Mouse (Mus musculus) stomach, postnatal 0 days (tissue): ENCODE measurements at regions not wholly inside any gene's neighbourhood (a gene's known extent, or its start where the extent isn't known, plus 50 kb on each side); places are given as distances from the start of the nearest gene placed in this dataset.

Experiments used
- ATAC-seq: fragments of 200-750 bp; cut with Nextera tagmentation; 2 replicates; pipeline ENCODE4 v1.8.0; 2017; ENCODE audit not compliant: low FRiP score, low TSS enrichment
- DNase-seq: peaks from one replicate; pipeline ENCODE4 v3.0.0-alpha.2; 2016; ENCODE audit warnings: low spot score
- H3K27ac ChIP-seq: fragments of 300-500 bp; sonication (generic); replicated peaks from 2 replicates; pipeline ENCODE4 v1.5.1; 2014; ENCODE audit warnings: mild to moderate bottlenecking, control low read depth
- H3K27me3 ChIP-seq: fragments of 300-500 bp; sonication (generic); 2 replicates; pipeline ENCODE4 v1.6.1; 2014; ENCODE audit warnings: low read length; ENCODE audit not compliant: control insufficient read depth, insufficient read depth
- H3K36me3 ChIP-seq: fragments of 300-500 bp; sonication (generic); 2 replicates; pipeline ENCODE4 v1.6.1; 2014; ENCODE audit warnings: low read length, mixed read lengths; ENCODE audit not compliant: control insufficient read depth, insufficient read depth
- H3K4me1 ChIP-seq: fragments of 300-500 bp; sonication (generic); replicated peaks from 2 replicates; pipeline ENCODE4 v1.6.1; 2014; ENCODE audit warnings: antibody characterized with exemption; ENCODE audit not compliant: control insufficient read depth, insufficient read depth
- H3K4me2 ChIP-seq: fragments of 300-500 bp; sonication (generic); replicated peaks from 2 replicates; pipeline ENCODE4 v1.6.1; 2014; ENCODE audit warnings: low read depth, mild to moderate bottlenecking, control low read depth, moderate library complexity
- H3K4me3 ChIP-seq: fragments of 300-500 bp; sonication (generic); 2 replicates; pipeline ENCODE4 v1.5.1; 2014; ENCODE audit warnings: low read depth, low read length, control low read depth
- H3K9ac ChIP-seq: fragments of 300-500 bp; sonication (generic); 2 replicates; pipeline ENCODE4 v1.6.1; 2014; ENCODE audit warnings: mild to moderate bottlenecking, low read length, control low read depth, mixed read lengths
- H3K9me3 ChIP-seq: fragments of 300-500 bp; sonication (generic); 2 replicates; pipeline ENCODE4 v1.6.1; 2016; ENCODE audit warnings: low read length; ENCODE audit not compliant: control insufficient read depth
- CTCF ChIP-seq: IDR thresholded peaks from 2 replicates; pipeline ENCODE4 v1.5.1; 2016; ENCODE audit warnings: antibody characterized with exemption, low read depth, mild to moderate bottlenecking, moderate library complexity
- EP300 ChIP-seq: optimal IDR thresholded peaks from 2 replicates; pipeline ENCODE3; 2016; ENCODE audit warnings: antibody characterized with exemption
- WGBS: fragments of 180-500 bp; shearing (Covaris S2); extraction: QIAGEN DNeasy Blood & Tissue Kit; methylation state at CpG from one replicate; pipeline ENCODE4 v1.1.7; 2014; 5-methylcytosine and 5-hydroxymethylcytosine counted together

DNA sequence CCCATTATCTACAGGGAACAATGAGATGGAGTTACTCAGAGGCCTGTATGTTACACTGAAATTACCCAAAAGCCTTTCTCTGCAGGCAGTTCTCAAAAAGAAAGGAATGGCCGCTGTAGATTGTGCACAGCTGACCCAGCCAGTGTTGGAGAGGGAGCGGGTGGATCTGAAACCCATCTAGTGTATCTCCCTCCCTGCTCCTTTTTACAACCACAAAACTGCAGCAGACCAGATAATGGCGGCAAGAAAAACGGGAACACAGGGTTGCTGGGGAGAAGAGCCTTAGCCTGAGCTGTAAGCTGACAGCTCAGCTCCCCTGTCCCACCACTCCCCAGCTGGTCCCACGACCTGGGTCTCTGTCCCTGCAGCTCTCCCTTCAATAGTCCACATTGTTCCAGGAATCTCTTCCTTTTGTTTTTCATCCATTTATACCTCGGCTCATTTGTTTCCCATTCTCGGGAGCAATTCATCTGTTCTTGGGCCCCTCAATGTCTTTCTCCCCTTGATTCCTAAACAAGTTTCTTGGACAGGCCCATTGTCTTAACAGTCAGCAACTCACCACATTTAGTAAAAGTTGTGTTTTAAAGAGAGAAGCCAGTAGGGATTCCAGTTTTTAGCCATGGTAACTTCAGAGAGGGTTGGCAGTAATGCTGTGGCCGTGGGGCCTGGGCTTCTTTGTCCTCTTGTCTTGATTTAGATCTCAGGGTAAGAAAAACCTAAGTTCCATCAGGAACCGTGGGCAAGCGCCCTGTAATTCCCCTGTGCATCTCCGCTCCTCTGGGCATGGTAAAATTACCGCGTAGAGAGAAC is 67.6 kb upstream of the Fzd7 start:
- WGBS, result 83% methylated on average over 13 of the region's 13 CpGs
- H3K4me3 ChIP-seq, result no peak overlapping the region
- no peak for ATAC-seq

DNA sequence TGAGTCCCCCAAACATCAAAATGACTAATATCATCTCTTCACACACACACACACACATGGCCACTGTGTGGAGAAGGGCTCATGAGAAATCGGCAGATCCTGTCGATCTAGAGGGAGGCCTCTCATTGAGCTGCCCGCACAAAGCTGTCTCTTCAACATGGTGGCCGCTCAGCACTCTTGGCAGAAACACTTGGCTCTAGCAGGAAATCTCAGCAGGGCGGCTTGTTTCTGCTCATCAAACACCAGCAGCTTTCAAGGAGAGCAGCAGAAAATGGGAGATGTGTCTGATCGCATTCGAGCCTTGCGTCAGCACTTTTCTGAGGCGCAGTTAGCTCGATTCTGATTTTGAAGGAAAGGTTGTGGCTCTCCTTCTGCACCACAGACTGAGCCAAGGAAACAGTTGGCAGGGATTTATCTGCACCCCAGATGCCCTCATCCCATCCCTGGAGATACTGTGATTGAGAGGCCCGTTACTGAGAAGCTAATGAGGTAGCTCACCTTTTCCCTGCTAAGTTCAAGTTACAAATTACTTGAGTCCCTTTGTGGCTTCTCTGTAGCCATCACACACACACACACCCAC is 66.4 kb upstream of the Fzd7 start:
- DNase-seq, result no peak
- 79% methylated on average over 11 of the region's 11 CpGs for WGBS

More for the DNA sequence above, 67.6 kb upstream of the Fzd7 start:
- no peaks in the 10 kb centered on the region for H3K4me1 ChIP-seq
- no peak overlapping the region for H3K9ac ChIP-seq
- no peaks in the 10 kb centered on the region for H3K36me3 ChIP-seq
- no peak for TF ChIP-seq EP300
- TF ChIP-seq CTCF, result no peak
- H3K27me3 ChIP-seq, result no peaks in the 10 kb centered on the region
- H3K9me3 ChIP-seq, result no peaks in the 10 kb centered on the region
- no peak overlapping the region for H3K27ac ChIP-seq
- DNase-seq, result no peak
- H3K4me2 ChIP-seq, result no peak overlapping the region

DNA sequence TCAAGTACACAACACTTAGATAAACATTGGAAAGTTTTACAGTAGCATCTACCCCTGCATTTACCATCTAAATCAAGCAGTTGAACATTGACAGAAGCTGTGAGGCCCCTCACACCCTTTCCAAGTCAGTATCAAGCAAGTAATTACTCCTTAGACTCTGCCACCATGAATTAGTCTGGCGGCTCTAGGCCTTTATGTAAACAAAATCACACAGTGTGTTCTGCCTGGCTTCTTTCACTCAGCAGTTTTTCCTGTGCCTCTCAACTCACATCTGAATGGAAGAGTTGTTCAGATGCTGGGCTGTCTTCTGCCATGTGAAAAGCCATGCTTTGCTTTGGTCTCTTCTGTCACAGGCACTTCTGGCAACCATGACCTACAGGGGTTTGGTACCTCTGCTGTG is 64.9 kb upstream of the Fzd7 start:
- Histone ChIP-seq H3K9ac (no peak overlapping the region), H3K4me1 (no peaks in the 10 kb centered on the region), H3K9me3 (no peaks in the 10 kb centered on the region), H3K36me3 (no peaks in the 10 kb centered on the region), H3K4me3 (no peak overlapping the region), H3K27ac (no peak overlapping the region), H3K4me2 (no peak overlapping the region), H3K27me3 (no peaks in the 10 kb centered on the region)
- DNase-seq (no peak), ATAC-seq (no peak)
- no peak for TF ChIP-seq EP300
- no peak for TF ChIP-seq CTCF
- WGBS, result 22% methylated on average over 1 of the region's 1 CpGs

More for the DNA sequence above, 66.4 kb upstream of the Fzd7 start:
- Histone ChIP-seq H3K36me3 (no peaks in the 10 kb centered on the region), H3K9me3 (no peaks in the 10 kb centered on the region), H3K4me1 (no peaks in the 10 kb centered on the region), H3K27me3 (no peaks in the 10 kb centered on the region), H3K9ac (no peak overlapping the region), H3K27ac (no peak overlapping the region), H3K4me3 (no peak overlapping the region), H3K4me2 (no peak overlapping the region)
- TF ChIP-seq CTCF (no peak), EP300 (no peak)
- ATAC-seq, result no peak

DNA sequence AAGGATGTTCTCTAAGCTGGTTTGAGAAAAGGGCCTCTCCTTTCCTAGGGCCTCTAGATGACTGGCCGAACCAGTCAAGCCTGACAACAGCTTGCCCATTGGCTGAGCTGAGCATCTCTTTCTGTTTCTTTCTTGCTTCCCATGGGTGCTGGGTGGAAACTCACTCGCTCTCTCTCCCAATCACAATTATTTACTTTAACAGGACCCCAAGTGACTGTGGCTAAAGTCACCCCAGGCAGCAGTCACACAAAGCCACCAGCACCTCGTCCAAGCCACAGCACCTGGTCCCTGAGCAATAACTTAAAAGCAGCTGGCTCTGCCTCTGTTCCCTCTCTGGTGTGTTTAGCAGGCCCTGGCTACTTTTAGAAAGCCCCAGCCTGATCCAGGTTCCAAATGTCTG is 64.3 kb upstream of the Fzd7 start:
- Histone ChIP-seq H3K36me3 (no peaks in the 10 kb centered on the region), H3K4me1 (0 out of 2 replicates have a peak, but pooled peaks cover 6% of the 10 kb centered on the region), H3K9me3 (no peaks in the 10 kb centered on the region), H3K27me3 (no peaks in the 10 kb centered on the region), H3K27ac (no peak overlapping the region), H3K4me3 (no peak overlapping the region), H3K4me2 (no peak overlapping the region), H3K9ac (no peak overlapping the region)
- DNase-seq (no peak), ATAC-seq (no peak)
- 67% methylated on average over 3 of the region's 3 CpGs for WGBS
- TF ChIP-seq EP300, result no peak
- no peak for TF ChIP-seq CTCF

DNA sequence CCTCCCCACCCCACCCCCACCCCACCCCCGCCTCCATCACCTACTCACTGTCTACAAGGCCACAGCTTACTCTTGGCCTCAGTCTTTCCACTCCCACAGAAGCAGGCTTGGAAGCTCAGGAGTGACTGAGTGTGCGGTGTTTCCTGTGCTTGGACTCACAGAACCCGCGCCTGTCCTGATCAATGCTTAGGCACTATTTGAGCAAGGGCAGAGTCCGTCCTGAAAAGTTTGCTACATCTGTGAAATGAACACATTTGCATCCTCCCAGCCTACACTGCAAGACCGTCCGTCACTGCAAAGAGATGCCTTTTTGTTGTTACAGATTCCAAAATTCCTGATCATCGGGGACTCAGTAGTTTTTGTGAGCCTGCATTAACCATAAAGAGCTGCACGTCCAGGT is 63.5 kb upstream of the Fzd7 start:
- Histone ChIP-seq H3K36me3 (no peaks in the 10 kb centered on the region), H3K9me3 (no peaks in the 10 kb centered on the region), H3K9ac (no peak overlapping the region), H3K4me1 (0 out of 2 replicates have a peak, but pooled peaks cover 7% of the 10 kb centered on the region), H3K4me3 (no peak overlapping the region), H3K27me3 (no peaks in the 10 kb centered on the region), H3K4me2 (no peak overlapping the region), H3K27ac (no peak overlapping the region)
- 91% methylated on average over 9 of the region's 9 CpGs for WGBS
- no peak for TF ChIP-seq CTCF
- TF ChIP-seq EP300, result no peak
- DNase-seq (no peak), ATAC-seq (no peak)
